Mouse (Mus musculus): ENCODE data around the gene Gm42742.

DNA sequence TGATC lies 4.6 kb downstream of the Gm42742 start, which contains the start of gene Pagr1b:
- no peak for TF ChIP-seq TCF12 (IDR thresholded peaks at IDR 0.05; ENCODE audit: insufficient read depth, poor library complexity, severe bottlenecking)
- TF ChIP-seq TCF3 (IDR thresholded peaks at IDR 0.05; ENCODE audit: insufficient read length, low read depth): no peak

All from myocyte (in vitro differentiated cells).